Mouse (Mus musculus) embryonic facial prominence, embryonic 11.5 days (tissue): ENCODE data around the gene Gskip. TPM values are rescaled to one million over a fixed set of nuclear protein-coding genes. Genes with fewer than 3 reads are reported as not detected.

ENCODE experiments used
- ATAC-seq: fragments of 200-750 bp; cut with Nextera tagmentation; replicated peaks from 2 replicates; pipeline ENCODE4 v1.8.0; 2017; ENCODE audit warnings: low read depth; ENCODE audit not compliant: insufficient number of reproducible peaks, low FRiP score, low TSS enrichment
- DNase-seq: peaks from one replicate; pipeline ENCODE4 v3.0.0-alpha.2; 2015; ENCODE audit warnings: low spot score
- H3K27ac ChIP-seq: fragments of 300-500 bp; sonication (generic); replicated peaks from 2 replicates; pipeline ENCODE4 v1.5.1; 2014; ENCODE audit warnings: mild to moderate bottlenecking, low read depth, low read length, control low read depth
- H3K27me3 ChIP-seq: fragments of 300-500 bp; sonication (generic); 2 replicates; pipeline ENCODE4 v1.6.1; 2014; ENCODE audit warnings: mild to moderate bottlenecking, low read length, moderate library complexity, mixed read lengths; ENCODE audit not compliant: control insufficient read depth, insufficient read depth
- H3K36me3 ChIP-seq: fragments of 300-500 bp; sonication (generic); replicated peaks from 2 replicates; pipeline ENCODE4 v1.6.1; 2014; ENCODE audit warnings: low read depth, mild to moderate bottlenecking, low read length, moderate library complexity, mixed read lengths; ENCODE audit not compliant: control insufficient read depth, insufficient read depth
- H3K4me1 ChIP-seq: fragments of 300-500 bp; sonication (generic); 2 replicates; pipeline ENCODE4 v1.6.1; 2014; ENCODE audit warnings: low read length, mixed read lengths; ENCODE audit not compliant: control insufficient read depth, insufficient read depth
- H3K4me2 ChIP-seq: fragments of 300-500 bp; sonication (generic); 2 replicates; pipeline ENCODE4 v1.6.1; 2014; ENCODE audit warnings: low read depth, mild to moderate bottlenecking, control low read depth, low read length, moderate library complexity
- H3K4me3 ChIP-seq: fragments of 300-500 bp; sonication (generic); 2 replicates; pipeline ENCODE4 v1.5.1; 2014; ENCODE audit warnings: low read depth, low read length, control low read depth
- H3K9ac ChIP-seq: fragments of 300-500 bp; sonication (generic); replicated peaks from 2 replicates; pipeline ENCODE4 v1.6.1; 2014; ENCODE audit warnings: mild to moderate bottlenecking, control low read depth, low read length
- H3K9me3 ChIP-seq: fragments of 300-500 bp; sonication (generic); replicated peaks from 2 replicates; pipeline ENCODE4 v1.6.1; 2016; ENCODE audit warnings: mild to moderate bottlenecking, low read length, inconsistent platforms, mixed read lengths; ENCODE audit not compliant: control insufficient read depth
- WGBS: fragments of 180-500 bp; shearing (Covaris S2); extraction: QIAGEN DNeasy Blood & Tissue Kit; methylation state at CpG from one replicate; pipeline ENCODE4 v1.1.7; 2014; 5-methylcytosine and 5-hydroxymethylcytosine counted together
- polyA plus RNA-seq: library from polyadenylated mRNA; unstranded; fragments of >200 nt; fragmentation: Nextera tagmentation; extraction: Ambion mirVana; gene quantifications from 2 replicates; pipeline ENCODE4 v1.2.1, GENCODE M21; 2014

Gskip gene
- polyA plus RNA-seq, 1 experiment from 2014 or later: 34.5 TPM

- Histone ChIP-seq H3K9ac (no peak overlapping the region), H3K27ac (no peak overlapping the region), H3K4me2 (no peak overlapping the region), H3K36me3 (no peaks in the 10 kb centered on the region; the same call in 1 of the 2 replicates), H3K4me3 (no peak overlapping the region), H3K9me3 (no peaks in the 10 kb centered on the region), H3K4me1 (0 out of 2 replicates have a peak, but pooled peaks cover under 1% of the 10 kb centered on the region), H3K27me3 (no peaks in the 10 kb centered on the region)
- 90% methylated on average over 12 of the region's 12 CpGs for WGBS
- no peak for DNase-seq
- ATAC-seq: no peak
Observed at GRCm38 (mm10) chr12:105700433-105700832, 15.8 kb downstream of the Gskip start.

GRCm38 (mm10) chr12:105705799-105706487 is 21.3 kb downstream of the Gskip start, which contains the start of gene Ak7:
Ak7 (plus strand) TSS chr12:105705976.
- H3K4me2 ChIP-seq: peak within 1 kb of the TSS; percentile 23
- no peaks in the 10 kb centered on the region for H3K27me3 ChIP-seq
- no peak within 1 kb of the TSS for H3K9ac ChIP-seq
- H3K9me3 ChIP-seq: no peaks in the 10 kb centered on the region
- no peak within 1 kb of the TSS for H3K4me3 ChIP-seq
- 11% methylated on average over 22 of the region's 22 CpGs for WGBS
- peak; percentile 72 for DNase-seq
- peak; percentile 84 for ATAC-seq
- 0 out of 2 replicates have a peak, but pooled peaks cover 2% of the 10 kb centered on the region for H3K4me1 ChIP-seq
- H3K36me3 ChIP-seq: no peaks in the 10 kb centered on the region
- H3K27ac ChIP-seq: no peak within 1 kb of the TSS

- Histone ChIP-seq H3K27me3 (no peaks in the 10 kb centered on the region), H3K4me3 (no peak overlapping the region), H3K9me3 (no peaks in the 10 kb centered on the region), H3K9ac (no peak overlapping the region), H3K27ac (no peak overlapping the region), H3K36me3 (no peaks in the 10 kb centered on the region), H3K4me2 (no peak overlapping the region), H3K4me1 (no peaks in the 10 kb centered on the region)
- WGBS: 70% methylated on average over 17 of the region's 17 CpGs
- ATAC-seq (no peak), DNase-seq (no peak)
Observed at GRCm38 (mm10) chr12:105718616-105719015, 34.0 kb downstream of the Gskip start.

GRCm38 (mm10) chr12:105720196-105720595 is 35.6 kb downstream of the Gskip start:
- DNase-seq: no peak
- Histone ChIP-seq H3K27me3 (no peaks in the 10 kb centered on the region), H3K4me2 (no peak overlapping the region), H3K9ac (no peak overlapping the region), H3K27ac (no peak overlapping the region), H3K4me3 (no peak overlapping the region), H3K4me1 (no peaks in the 10 kb centered on the region), H3K36me3 (no peaks in the 10 kb centered on the region), H3K9me3 (no peaks in the 10 kb centered on the region)
- 75% methylated on average over 3 of the region's 3 CpGs for WGBS
- ATAC-seq: no peak

- no peak overlapping the region for H3K27ac ChIP-seq
- H3K9me3 ChIP-seq: no peaks in the 10 kb centered on the region
- no peak overlapping the region for H3K9ac ChIP-seq
- H3K4me3 ChIP-seq: no peak overlapping the region
- no peak overlapping the region for H3K4me2 ChIP-seq
- no peaks in the 10 kb centered on the region for H3K36me3 ChIP-seq
- H3K4me1 ChIP-seq: no peaks in the 10 kb centered on the region
- peak; percentile 22 for DNase-seq
- no peaks in the 10 kb centered on the region for H3K27me3 ChIP-seq
- ATAC-seq: no peak
- WGBS: 50% methylated on average over 14 of the region's 14 CpGs
Observed at GRCm38 (mm10) chr12:105721452-105722132, 37.0 kb downstream of the Gskip start.

- DNase-seq: peak; percentile 81
- peak; percentile 46; the same call in 1 of the 2 replicates for ATAC-seq
- 2% methylated on average over 5 of the region's 5 CpGs for WGBS
Observed at GRCm38 (mm10) chr12:105722657-105723056, 38.0 kb downstream of the Gskip start.

GRCm38 (mm10) chr12:105724616-105725015 is 40.0 kb downstream of the Gskip start:
- Histone ChIP-seq H3K27me3 (no peaks in the 10 kb centered on the region), H3K4me3 (no peak overlapping the region), H3K9me3 (no peaks in the 10 kb centered on the region), H3K9ac (no peak overlapping the region), H3K4me1 (no peaks in the 10 kb centered on the region), H3K4me2 (no peak overlapping the region), H3K27ac (no peak overlapping the region), H3K36me3 (no peaks in the 10 kb centered on the region)
- DNase-seq: no peak
- 68% methylated on average over 1 of the region's 1 CpGs for WGBS
- ATAC-seq: no peak

More at GRCm38 (mm10) chr12:105722657-105723056, 38.0 kb downstream of the Gskip start:
- H3K27me3 ChIP-seq: no peaks in the 10 kb centered on the region
- H3K4me1 ChIP-seq: no peaks in the 10 kb centered on the region
- no peak overlapping the region for H3K4me2 ChIP-seq
- no peaks in the 10 kb centered on the region for H3K36me3 ChIP-seq
- H3K4me3 ChIP-seq: no peak overlapping the region
- no peaks in the 10 kb centered on the region for H3K9me3 ChIP-seq
- H3K9ac ChIP-seq: no peak overlapping the region
- no peak overlapping the region for H3K27ac ChIP-seq

- H3K4me1 ChIP-seq: no peaks in the 10 kb centered on the region
- H3K27me3 ChIP-seq: no peaks in the 10 kb centered on the region
- DNase-seq: no peak
- no peak for ATAC-seq
- H3K4me3 ChIP-seq: no peak overlapping the region
- no peak overlapping the region for H3K27ac ChIP-seq
- no peaks in the 10 kb centered on the region for H3K36me3 ChIP-seq
- no peaks in the 10 kb centered on the region for H3K9me3 ChIP-seq
- WGBS: 75% methylated on average over 13 of the region's 13 CpGs
- H3K9ac ChIP-seq: no peak overlapping the region
- H3K4me2 ChIP-seq: no peak overlapping the region
Observed at GRCm38 (mm10) chr12:105725736-105726135, 41.1 kb downstream of the Gskip start.
